Mouse (Mus musculus) B cell, adult 2 months (primary cell): ENCODE measurements at regions not wholly inside any gene's neighbourhood (a gene's known extent, or its start where the extent isn't known, plus 50 kb on each side); places are given as distances from the start of the nearest gene placed in this dataset.

Experiments used
- DNase-seq, 2 experiments: peaks; one replicate each; pipeline ENCODE4 v3.0.0; 2022

DNA sequence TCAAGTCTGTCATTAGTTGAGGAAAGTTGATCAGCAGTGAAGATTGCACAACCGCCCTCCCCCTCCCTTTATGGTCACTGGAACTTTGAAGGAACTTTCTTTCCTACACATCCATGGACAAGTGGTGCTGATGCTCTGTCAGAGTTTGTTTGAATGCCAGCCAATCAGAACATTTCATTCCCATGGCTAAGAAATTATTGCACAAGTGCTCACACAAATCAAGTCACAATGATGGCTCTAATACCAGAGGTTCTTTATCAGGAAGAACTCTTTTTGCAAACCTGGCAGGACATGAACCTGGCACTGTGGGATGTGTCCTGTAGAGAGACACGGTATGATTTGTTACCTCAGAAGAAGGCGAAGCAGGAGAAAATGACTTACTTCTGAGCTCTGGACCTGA is 54.3 kb upstream of the Spry2 start:
- DNase-seq = no peak

DNA sequence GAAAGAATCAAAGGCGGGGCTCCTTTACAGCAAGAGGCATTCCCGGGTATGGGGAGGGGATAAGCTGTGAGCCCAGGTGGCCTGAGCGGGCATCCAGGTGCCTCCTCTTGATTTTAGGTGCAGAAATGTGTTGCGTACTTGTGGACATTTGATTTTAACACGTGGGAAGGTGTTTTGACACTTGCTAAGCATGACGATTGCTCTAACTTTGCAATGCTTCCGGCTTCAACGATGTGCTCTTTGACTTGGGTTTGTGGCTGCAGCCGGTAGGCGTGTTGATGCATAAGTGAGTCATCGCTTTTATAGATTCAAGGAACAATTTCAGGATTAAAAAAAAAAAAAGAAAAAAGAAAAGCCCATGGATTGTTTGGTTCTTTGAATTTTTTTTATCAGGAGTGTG is 58.5 kb upstream of the Spry2 start:
- DNase-seq = no peak

DNA sequence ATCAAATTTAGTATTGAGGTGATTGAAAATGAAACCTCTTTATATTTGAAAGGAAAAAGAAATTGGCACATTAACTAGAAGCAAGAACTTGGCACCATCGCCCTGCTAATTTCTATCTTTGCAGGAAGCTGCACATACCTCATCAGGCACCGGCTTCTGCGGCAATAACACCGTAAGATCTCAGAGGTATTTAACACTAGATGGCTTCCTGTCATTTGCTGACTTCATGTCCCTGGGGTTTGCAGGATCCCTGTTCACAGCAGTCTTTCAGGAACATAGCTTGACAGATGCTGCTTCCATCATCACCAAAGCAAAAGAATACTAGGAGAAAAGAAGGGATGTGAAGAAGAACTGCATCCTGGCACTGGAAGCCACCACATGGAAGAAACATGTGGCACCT is 60.2 kb upstream of the Spry2 start:
- no peak for DNase-seq

DNA sequence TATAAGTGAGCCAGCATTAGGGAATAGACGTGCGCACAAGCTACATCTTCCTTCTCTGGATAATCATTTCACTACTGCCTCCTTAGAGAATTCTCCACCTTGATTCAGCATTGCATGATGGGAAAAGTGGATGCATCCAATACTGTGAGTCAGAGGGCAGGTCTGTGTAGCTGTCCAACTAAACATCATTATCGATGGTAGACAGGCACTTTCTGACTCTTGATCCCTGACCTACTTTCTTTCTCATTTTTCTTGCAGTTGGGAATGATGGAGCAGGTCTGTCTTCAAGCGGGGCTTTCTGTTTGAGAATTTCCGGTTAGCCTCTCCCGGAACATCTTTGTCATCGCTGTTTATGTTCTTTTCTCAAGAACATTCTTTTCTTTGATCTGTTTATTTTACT is 61.4 kb upstream of the Spry2 start:
- no peak for DNase-seq

DNA sequence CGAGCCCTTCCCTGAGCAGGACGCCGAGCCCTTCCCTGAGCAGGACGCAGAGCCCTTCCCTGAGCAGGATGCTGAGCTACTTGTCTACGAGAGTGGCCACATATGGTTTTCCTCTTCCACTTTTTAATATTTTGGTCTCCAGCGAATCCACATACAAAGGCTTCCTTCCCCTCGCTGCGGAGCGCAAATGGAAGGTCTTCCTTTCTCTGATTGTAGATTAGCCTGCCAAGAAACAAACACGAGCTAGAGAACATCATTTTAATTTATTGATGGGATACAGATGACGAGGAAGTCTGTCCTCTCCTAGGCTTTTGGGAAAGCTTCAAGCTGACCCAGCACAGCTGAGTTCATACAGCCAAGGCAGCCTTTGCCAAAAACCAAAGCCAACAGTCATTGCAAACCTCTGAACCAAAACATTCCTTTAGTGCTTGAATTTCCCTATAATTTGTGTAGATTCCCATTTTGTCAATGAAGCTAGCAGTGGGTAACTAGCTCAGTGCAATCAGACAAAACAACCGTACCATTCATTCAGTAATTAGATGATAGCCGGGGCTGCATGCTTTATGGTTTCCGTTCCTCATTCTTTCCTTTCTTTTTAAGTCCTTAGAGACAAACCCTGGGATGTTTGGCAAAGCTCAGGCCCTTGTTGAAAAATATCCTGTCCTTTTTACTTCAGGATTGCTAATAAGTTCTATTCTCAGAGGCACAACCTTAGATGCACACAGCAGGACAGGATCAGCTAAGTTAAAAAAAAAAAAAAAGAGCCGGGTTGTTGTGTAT is 83.1 kb upstream of the Spry2 start:
- no peak for DNase-seq

DNA sequence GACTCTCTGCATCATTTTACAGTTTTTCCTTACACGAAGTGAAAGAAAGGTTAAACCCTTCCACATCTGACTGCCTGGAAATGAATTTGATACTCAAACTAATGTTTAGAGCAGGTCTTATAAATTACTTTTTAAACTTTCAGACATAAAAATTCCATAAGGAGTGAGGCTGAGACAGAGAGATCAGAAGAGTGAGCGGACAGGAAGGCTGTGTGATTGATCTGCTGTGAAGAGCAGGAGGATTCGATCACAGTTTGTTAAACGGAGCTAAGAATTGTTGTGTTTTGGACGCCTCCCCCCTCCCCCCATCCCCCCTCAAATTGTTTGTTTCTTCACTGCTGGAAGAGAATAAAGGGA is 83.7 kb upstream of the Spry2 start:
- DNase-seq = no peak

DNA sequence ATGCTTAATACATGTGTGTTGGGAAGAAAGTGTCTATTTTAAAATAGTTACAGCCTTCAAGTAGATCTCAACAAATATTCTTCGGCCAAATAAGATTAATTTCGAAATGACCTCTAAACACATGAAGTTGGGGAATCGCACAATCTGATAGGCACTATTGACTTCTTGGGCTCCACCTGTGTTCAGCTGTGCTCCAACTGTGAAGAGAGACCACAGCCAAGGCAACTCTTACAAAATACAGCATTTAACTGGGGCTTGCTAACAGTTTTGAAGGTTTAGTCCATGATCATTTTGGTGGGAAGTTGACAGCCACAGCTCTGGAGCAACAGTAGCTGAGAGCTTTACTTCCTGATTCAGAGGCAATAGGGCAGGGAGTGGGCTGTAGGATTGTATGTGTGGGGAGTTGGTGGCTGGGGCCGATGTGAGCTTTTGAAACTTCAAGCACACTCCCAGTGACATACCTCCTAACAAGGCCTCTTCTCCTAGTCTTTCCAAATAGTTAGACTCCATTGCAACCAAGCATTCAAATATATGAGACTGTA is 90.8 kb upstream of the Spry2 start:
- no peak for DNase-seq

DNA sequence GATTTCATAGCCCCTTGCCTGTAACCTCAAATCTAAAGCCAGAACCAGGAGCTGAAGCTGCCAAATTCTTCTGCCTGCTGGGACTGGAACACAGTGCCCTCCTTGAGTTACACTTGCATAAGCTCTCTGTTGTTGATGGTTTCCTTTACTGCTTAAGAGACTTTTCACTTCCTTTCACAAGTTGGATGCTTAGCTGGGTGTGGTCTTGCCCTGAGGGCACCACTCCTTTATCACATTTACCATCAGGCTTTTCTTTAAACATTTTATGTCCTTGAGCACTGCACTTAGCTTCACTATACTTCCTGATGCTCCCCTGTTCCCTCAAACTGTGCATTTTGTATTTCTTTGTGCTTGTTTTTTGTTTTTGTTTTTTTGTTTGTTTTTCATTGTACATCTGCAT is 92.1 kb upstream of the Spry2 start:
- no peak for DNase-seq

DNA sequence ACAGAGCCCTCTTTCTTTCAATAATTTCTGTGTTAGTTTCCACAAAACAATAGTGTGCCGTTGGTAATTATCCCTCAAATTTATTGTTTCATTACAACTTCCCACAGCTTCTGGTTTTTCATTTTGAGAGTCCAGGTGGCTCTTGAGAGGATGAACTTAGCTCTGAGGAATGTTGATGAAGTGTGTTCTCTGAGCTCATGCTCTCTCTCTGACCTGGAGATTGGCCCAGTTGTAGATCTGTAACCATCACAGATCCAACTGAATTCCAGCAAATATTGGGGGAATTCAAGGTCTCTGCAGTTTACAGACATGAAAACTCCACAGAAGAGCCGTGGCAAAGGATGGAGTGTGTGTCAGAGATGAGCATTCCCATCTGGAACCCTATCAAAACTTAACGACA is 96.5 kb upstream of the Spry2 start:
- DNase-seq = no peak

DNA sequence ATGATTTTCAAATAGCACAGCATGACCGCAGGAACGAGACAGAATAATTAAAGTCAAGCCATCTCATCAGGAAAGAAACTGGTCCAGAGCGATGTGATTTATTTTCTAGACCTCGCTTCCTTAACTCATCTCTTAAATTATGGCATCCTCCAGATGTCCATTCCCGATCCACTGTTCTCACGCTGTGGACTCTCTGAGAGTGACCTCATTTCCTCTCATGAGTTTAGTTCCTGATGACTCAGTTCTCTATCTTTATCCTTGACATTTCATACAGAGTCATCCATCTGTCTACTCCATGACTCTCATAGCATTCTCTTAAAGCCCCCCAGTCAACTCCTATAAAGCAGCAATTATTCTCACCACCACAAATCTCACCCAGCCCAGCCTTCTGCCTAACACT is 103.2 kb upstream of the Spry2 start:
- DNase-seq = no peak

DNA sequence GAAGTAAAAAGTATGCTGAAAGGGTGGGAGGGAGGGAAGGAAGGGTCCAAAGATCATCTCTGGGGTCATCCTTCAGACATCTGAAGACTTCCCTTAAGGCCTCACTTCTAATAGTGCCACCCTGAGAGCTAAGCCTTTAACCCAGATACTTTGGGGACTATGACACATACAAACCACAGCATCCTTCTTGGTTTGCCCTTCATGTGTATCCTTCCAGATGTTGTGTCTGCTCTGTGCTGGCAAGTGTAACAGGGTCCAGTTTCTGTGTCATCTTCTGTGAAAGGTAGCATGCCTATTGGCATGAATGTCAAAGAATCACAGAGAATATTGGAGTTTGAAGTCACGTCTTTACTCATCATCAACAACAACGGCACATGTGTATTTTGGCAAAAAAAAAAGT is 98.2 kb upstream of the Trim52 start:
- no peak for DNase-seq

DNA sequence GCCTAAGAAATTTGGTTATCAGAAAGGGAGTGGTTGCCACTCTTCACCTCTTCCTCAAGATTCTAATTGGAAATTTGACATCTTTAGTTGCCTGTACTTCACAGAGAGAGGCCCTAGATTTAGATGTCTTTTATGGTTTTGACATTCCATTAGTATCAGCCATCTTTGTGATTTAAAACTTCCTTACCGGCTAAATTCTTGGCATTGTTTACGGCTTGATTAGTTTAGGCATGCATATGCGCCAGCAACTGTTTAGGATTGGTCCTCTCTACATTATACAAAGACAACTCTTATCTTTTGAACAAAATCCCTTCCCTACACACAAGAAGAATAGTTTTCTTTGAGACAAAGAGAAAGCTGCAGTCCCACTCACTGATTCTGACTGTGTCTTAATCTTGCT is 97.0 kb upstream of the Trim52 start:
- DNase-seq = no peak

DNA sequence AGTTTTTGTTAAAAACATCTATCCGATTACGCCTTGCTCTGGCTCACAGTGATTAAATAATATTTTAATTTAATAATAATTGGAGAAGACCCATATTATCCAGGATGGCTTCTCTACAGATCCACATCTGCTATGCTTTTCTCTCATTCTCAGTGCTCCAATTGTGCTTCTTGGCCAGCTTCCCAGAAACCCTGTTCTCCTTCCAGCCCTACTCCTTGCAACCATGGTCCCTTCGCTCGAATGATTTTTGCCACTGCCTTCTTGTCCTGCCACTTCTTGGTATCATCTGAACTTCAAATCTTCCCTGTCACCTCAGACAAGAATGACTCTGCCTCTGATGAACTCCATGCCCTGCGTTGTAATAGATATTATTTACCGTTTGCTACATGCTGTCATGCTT is 95.0 kb upstream of the Trim52 start:
- no peak for DNase-seq

DNA sequence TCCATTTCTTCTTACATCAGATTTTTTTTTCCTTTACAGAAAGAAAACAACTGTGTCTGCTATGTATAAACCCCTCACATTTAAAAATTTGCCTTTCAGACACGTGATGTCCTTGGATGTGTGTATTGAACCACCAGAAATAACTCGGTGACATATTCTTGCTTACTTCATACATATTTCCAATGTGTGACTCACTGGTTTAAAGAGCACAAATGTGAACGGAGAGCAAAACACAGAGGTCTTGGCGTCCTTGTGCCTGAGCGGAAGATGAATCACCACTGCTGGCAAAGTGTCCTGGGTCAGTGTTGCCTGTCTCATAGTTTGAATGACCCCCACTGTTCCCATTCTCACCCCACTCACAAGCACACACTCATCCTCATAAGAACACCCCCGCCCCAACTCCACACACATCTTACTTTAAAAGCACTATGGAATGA is 94.0 kb upstream of the Trim52 start:
- no peak for DNase-seq

DNA sequence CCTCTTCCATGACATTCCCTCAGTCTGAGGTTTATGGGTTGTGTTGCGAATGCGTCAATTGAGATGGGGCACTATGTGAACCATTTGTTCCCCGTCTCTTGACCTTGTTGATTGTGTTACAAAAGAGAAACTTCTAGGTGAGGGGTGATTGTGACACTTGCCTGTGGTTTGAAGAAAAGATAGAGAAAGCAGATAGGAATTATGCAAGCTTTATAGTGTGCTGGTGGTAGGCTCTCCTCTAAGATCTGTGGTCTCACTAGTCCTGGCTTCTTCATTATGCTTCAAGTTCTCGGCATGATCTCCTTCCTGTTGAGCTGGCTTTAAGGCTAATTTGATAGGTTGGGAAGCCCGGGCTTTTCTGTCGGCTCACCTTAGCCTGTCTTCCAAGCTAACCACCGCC is 83.2 kb upstream of the Trim52 start:
- DNase-seq = no peak

DNA sequence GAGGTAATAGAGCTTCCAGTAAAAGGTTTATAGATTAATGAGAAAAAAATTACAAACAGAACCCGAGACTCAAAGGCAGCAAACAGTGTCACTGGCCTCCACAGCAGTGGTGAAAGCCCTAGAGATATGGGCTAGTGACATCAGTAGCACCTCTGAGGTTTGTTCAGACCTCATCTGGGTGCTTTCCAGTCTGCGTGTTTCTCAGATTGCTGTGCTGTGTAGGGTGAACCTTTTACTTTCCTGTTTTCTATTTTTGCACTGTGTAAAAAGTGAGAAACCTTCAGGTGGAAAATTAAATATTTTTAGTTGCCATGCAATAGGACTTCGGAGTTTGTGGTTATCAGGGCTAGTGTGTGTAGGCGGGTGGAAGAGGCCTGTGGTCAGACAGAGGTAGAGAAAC is 79.2 kb upstream of the Trim52 start:
- DNase-seq = peak; percentile 17 to 31

DNA sequence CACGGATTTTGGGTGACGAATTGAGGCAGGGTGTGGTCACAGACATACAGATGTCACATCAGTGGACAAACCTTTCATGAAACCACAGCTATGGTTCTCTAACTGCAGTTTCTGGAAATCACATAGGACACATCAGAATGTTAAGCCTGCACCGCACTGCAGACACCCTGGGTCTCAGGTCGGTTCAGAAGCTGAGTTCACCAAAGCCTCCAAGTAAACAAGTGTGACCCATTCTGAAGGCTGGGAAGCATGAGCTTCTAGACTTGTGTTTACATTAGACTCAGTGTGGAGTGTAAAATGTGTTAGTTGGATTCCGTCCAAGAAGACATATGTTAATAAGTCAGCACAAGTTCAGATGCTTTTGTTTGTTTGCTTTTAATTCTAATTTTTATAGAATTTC is 78.3 kb upstream of the Trim52 start:
- no peak for DNase-seq

DNA sequence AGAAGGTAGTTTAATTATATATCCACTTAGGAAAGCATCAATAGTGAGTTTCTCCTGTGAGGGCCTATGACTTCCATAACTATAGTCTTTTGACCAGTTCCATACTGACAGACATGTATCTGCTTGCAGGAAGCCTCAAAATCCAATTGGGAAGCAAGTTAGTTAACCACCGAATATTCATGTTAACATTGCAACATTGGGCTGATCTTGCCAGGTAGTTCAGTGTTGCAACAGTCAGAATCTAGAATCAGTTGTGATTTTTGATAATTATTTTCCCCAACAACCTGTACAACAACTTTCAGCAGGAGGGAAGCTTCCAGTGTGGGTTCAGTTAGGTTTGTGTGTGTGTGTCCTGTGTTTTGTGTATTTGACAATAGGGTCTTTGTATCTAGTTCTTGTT is 74.9 kb upstream of the Trim52 start:
- DNase-seq = no peak

DNA sequence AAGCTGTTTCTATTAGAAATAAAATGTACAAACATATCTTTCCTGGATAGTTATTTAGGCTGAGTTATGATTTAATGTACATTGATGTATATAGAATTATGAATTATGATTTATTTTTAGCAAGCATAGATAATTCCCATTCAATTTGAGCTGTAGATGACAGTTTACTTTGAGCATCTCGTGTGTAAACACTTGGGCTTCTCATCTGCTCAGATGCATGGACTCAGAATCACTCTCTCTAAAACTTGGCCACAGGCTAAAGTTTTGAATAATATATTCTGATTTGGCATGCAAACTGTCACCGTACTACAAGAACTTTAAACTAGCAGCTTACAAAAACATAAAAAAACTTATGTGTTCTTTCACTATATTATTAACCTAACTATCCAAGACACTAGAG is 72.2 kb upstream of the Trim52 start:
- DNase-seq = no peak

DNA sequence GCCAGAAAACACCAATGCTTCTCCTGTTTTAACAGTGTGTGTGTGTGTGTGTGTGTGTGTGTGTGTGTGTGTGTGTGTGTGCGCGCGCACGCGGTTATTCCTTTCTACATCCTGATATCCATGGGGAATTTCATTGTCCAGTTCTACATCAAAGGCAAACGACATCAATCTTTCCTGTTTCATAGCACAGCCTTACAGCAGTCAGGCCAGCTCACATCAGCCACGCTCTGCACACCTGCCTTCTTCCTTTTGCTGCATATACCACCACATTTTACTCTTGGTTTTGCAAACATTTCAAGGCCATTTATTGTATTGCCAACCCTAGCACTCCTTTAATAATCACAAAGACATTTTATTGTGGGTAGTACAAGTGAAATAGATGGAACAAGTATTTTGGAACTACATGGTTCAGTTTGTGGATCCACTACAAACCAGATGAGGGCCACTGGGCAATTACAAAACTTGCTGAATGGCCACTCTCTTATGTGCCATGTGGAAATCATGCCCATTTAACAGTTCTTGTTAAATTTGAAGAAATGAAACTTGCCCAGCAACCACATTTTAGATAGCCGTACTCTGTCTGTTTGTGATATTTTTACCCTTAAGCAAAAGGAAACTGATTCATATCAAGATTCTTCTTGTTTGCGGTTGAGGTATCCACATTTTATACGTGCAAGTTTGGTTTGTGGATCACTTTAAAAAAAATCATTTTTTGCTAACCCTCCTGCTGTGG is 70.9 kb upstream of the Trim52 start:
- DNase-seq = no peak

DNA sequence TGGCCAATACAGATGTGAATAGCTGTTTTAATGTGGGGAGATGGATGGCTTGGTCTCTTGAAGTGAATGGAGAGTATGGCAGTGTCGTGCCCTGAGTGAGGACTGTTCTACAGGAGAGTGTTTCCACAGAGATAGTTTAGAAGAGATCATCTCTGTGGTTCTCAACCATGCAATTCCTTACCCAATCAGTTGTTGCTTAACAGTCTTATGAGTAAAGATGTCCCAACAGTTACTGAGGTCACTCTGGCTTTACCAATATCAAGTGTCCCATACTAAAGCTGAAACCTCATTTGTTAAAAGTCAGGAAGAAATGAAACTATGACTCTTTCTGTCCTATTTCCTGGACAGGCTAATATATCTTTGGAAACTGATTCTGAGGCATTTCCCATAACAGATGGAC is 61.7 kb upstream of the Trim52 start:
- DNase-seq = no peak

DNA sequence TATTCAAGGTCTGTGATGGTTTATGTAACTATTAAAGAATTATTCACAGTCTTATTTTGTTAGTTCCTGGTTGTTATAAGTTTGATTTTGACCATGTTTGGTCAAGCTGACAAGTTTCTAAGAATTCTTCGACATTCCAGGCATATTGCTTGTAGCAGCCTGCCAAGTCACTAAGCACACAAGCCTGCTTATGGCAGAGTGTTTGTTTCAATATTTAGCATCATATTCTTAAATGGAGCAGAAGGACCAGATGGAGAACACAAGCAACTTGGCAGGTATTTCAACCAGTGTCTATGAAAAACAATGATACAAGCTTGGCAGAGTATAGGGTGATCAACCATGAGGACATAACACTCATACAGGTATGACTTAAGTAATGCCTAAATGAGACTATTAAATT is 55.8 kb upstream of the Trim52 start:
- DNase-seq = no peak

DNA sequence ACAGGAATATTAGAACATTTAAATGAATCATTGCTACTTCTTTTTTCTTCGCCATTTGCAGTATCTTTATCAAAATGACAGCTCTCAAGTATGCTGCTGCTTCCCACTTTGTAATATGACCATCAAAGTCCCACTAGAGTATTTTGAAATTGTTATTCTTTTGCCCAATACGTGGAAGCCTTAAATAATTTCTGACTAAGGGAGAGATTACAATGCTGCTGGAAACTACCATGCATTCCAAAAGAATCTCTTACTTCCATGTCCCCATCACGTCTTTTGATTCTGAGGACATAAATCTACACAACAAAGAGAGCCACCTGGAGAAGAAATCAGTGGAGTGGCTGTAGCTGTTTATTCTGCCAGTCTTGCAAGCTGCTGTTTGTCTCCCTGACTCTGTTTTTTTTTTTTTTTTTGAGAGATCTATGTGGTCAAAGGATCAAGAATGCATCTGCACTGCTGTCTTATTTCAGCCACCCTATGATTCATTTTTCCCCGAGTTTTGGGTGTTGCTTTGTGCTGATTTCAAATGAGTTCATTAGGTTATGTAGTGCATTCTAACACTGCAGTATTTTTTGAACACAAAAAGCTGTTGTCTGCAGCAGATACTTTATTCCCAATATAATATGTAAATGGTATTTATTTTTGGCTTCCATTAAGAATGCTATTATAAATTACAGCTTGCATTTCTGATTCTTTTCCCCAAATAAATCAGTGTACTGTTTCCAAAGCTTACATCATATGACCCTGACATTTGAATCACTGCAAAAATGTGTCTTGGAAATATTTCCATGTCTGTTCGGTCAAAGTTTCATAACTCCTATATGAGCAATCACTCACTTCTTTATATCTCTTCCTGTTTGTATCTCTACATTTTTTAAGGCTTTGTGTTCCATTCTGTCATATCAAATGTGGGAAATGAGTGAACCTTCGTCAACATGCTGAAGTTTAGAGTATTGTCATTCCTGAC is 53.1 kb upstream of the Trim52 start:
- DNase-seq = no peak
